Mouse (Mus musculus) c-Kit-positive CD71-positive TER-119-positive erythroid progenitor cells, embryonic 14.5 days (primary cell): ENCODE measurements at regions not wholly inside any gene's neighbourhood (a gene's known extent, or its start where the extent isn't known, plus 50 kb on each side); places are given as distances from the start of the nearest gene placed in this dataset.

Experiments
- DNase-seq: peaks from one replicate; pipeline ENCODE4 v3.0.0-alpha.2; 2013; ENCODE audit warnings: low spot score

- DNase-seq = no peak
These were observed 292.0 kb upstream of the Pitrm1 start for GRCm38 (mm10) chr13:6255728-6256496.

DNA sequence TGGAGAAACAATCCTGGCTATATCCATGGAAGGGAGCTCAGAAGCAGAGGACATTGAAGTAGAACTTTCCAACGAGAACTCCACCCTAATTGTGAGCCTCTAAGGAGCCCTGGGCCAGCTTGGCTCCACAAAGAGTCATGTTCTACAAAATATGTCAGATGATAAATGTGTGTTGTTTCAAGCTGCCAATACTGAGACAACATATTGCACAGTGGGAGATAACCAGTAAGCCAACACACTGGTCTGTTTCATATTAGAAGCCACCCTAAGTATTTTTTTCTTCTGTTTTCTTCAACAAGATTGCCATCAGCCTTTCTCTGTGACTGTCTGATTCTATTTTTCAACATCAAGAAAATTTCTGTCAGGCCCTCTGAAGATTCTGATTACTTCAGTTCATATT is 289.5 kb upstream of the Pitrm1 start:
- no peak for DNase-seq

DNA sequence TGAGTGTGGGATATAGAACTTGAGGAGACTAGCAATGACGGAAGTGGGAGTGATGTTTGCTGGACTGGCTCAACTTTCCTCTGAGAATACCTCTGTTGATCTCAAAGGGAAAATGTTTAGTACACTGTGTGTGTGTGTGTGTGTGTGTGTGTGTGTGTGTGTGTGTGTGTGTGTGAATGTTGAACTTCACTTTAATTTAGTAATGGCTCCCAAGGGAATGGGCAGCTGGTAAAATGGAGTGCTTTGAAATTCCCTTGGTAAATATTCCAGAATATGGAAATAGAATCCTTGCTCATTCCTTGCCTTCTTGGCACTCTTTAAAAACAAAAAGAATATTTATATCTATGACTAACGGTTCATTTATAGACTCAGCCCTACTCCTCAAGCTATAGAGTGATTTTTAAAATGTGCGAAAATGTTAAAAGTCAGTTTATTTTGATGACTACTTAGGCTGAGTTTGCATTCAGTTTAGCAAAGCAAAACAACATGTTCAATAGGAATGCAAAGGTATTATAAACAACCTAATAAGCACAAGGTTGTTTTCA is 287.6 kb upstream of the Pitrm1 start:
- no peak for DNase-seq

GRCm38 (mm10) chr13:6261458-6261857 is 286.5 kb upstream of the Pitrm1 start:
- DNase-seq = no peak

DNA sequence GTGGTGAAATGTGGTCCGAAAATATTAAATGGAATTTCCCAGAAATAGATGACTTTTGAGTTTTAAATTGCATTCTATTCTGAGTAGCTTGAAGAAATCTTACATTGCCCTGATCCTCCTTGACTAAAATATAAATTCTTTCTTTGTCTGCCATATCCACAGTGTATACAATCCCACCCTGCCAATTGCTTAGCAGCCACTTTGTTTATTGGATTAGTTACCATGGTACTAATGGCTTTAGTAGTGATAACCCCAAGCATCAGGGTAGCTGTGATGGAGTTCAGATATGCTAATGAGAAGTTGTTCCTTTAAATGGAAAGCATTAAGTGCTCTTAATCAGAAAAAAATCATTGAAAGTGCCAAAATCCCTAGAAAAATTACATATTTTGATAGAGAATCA is 277.4 kb upstream of the Pitrm1 start:
- DNase-seq = no peak

- no peak for DNase-seq
These were observed 275.0 kb upstream of the Pitrm1 start for GRCm38 (mm10) chr13:6272932-6273331.

DNA sequence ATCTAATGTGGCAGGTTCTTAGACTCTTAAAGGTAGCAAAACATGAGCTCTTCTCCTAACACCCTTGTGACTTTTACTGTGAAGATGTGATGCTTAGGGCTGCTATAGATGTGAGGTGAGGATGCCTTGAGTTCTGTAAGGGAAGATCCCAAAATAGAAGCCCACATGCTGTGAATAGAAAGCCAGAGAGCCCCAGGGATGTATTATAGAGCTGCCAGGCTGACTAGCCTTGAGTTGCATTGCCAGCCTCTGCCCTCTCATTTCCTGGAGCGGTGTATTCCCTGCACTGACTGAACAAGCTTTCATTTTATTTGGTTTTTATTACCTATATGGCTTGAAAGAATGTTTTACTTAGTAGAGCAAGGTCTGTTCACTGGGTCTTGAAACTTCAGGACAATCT is 267.9 kb upstream of the Pitrm1 start:
- no peak for DNase-seq

DNA sequence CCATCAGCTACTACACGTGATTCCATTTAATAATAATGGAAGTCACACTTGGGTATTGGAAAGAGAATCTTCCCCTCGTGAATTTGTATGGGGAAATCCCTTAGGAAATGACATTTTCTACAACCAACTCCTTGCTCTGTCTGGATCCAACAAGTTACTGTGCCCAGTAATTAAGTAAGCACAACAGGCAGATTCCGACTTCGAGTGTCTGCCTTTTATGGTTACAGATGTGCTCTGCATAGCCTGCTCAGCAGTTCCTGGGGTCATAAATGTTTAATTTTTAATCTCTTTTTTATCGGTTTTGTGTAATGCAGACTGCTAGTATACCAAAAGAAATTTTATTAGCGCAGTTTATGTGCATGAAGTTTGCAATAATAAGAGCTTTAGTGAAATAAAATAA is 259.8 kb upstream of the Pitrm1 start:
- no peak for DNase-seq

- no peak for DNase-seq
These were observed 255.9 kb upstream of the Pitrm1 start for GRCm38 (mm10) chr13:6292098-6292497.

DNA sequence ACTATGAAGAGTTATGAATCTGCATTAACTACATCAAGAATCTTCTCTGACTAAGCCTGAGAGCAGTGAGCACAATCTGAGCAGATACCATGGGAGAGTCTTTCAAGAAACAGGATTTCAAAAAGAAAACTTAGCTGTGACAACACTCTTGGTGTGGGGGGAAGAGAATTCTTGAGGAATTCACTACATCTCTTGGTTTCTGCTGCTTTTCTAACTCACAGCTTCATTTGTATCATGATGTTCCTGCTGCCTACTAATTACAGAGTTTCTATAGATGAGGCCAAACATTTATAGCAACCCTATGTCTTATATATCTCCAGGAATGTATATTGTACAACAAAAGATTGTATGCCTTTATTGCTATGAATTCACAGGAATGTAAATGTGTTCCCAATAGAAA is 242.2 kb upstream of the Pitrm1 start:
- DNase-seq = no peak

DNA sequence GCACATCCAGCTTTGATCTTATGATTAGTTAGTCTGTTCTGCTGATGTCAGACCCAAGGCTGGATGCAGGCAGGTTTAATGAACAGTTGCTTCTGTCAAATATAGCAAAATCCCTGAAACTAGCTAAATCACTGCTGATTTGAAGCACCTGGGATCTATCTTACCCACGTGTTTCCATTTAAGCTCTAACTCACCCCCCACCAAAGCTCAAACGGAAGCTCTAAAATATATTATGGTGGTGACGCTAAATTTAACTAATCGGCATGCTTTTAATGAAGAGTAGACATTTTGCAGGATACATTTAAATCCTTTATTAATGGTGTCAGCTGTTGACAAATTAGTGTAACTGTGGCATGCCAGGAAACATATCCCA is 241.3 kb upstream of the Pitrm1 start:
- no peak for DNase-seq

DNA sequence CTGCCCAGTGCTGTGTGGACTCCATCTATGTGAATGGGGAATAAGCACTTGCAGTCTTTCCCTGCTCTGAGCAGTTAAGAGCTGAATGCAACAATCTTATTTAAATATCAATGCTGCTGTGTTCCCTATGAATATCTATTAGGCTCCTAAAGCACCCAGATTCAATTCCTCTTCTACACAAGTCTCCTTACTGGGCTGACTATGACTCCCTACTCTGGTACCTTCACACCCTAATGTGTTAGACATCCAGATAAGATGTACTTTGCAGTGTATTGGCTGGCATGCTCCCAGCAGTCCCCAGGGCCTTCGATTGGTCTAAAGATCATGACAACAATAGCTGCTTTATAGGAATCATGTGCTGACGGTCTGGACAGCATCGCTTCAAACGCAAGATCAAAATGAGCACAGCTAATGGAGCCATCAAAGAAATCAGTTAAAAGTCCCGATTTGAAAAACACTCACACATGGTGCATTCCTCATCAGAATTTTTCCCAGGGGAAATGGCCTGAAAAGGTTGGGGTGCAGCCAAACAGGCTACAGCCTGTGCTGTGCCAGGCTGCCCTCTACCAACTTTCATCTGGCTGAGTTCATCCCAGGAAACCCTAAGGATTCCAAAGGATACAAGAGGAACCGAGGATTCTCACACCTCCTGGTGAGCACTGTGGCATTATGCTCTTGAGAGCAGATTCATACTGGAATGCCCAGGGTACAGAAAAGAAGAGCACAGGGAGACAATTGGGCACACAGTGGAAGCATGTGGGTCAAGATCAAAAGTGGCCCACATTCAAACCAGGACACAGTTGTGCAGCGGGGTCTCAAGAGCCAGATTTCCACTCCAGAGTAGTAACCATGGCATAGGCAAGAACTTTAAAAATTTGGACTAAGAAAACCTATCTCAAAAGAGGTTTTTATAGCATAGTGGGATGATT is 240.7 kb upstream of the Pitrm1 start:
- no peak for DNase-seq

GRCm38 (mm10) chr13:6316201-6316600 is 231.7 kb upstream of the Pitrm1 start:
- no peak for DNase-seq

DNA sequence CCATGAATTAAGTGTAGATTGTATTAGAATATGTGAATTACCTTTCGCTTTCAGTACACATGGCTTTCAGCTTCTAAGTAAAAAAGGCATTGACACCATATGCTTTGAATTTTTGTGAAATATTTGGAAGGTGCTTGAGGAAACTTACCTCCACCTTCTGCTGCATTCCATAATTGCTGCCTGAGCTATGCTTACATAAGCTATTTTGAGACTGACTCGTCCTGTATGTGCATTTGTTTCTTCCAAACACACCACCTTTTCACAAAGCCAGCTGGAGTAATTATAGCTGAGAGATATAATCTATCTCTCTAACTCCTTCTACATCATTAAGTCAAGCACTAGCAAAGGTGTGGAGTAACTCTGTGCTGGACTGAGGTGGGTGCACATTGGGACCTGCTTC is 224.0 kb upstream of the Pitrm1 start:
- DNase-seq = no peak

GRCm38 (mm10) chr13:6330320-6330950 is 217.5 kb upstream of the Pitrm1 start:
- no peak for DNase-seq

- DNase-seq = no peak
These were observed 207.8 kb upstream of the Pitrm1 start for GRCm38 (mm10) chr13:6340157-6340556.

DNA sequence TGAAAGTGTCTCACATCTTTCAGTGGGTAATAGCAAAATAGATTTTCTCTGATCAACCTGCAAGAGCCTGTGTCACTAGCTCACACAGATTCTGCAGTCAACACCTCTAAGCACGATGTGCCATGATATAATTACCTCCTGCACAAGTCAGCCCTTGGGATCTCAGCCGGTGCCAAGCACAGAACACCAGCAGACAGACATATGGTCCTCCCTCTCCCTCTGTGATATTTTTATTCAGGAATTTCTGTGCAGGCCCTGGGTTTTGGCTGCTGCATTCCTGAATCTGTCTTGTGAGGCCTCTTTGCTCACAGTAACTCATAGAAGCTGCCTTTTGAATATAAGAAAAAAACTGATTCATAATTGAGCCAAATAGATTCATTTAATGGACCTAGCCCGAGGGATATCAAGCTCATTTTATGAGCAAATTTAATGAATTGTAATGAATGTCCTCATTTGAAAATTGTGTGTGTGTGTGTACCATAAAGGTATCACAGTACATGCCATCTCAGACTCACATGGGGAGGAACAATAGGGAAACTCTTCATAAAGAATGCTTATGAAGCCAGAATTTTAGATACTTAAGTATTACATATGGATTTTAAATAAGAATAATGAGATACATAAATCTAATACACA is 206.7 kb upstream of the Pitrm1 start:
- DNase-seq = no peak

DNA sequence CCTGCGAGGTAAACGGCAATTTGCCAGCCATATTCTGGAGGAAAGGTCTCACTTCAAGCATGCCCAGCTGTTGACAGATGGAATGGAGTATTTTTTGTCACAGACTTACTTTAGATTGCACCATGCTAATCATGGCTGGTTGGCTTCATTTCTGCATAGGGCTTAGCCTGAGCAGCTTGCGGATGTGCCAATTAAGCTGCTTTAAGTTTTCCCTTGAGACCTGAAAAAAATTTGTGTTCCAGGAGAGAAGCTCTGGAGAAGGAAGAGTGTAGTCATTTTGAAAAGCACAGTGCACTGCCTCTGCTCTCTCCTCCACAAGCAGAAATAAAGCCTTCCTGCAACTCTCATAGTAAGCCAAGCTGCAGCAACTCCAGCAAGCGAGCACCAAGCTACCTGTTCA is 182.8 kb upstream of the Pitrm1 start:
- DNase-seq = no peak

DNA sequence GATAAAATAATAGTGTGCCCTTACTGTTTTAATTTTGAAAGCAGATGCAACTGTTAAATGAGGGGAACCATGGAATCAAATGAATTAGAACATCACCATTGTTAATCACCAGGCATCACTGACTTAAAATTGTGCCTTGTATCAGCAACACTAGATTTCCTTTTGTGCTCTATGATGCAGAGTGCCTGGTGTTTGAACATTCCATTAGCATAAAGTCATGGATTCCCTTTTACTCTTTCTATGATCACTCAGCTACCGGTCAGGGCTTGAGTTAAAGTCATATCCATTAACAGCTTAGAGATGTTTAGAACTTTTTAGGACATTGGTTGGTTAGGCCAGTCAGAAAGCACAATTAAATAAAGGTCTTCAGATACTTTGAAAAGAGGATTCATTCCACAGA is 180.3 kb upstream of the Pitrm1 start:
- DNase-seq = no peak

- DNase-seq = no peak
These were observed 173.3 kb upstream of the Pitrm1 start for GRCm38 (mm10) chr13:6374570-6375173.

DNA sequence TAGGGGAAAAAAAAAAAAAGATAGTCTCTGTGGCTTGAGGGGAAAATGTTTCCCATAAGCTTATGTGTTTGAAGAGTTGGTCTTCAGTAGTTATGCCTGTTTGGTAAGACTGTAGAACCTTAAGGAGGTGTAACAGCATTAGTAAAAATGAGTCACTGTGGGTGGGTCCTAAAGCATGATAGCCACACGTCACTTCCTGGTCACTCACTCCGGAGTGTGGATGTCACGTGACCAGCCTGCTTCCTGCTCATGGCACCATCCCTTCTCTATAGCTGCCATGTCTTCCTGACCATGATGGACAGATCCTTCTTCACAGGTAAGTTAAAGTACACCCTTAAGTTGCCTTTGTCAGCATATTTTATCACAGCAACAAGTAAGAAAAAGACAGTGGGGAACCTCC is 170.0 kb upstream of the Pitrm1 start:
- no peak for DNase-seq
